Mouse (Mus musculus): ENCODE results near the gene Nav2. TPM values are rescaled to one million over a fixed set of nuclear protein-coding genes. Genes with fewer than 3 reads are reported as not detected.

Gene Nav2
- total RNA-seq (2014; fragmentation: Nextera tagmentation) (31.9 and 38.7 TPM in 2 replicates), total RNA-seq (2017) (18.2 and 26.1 TPM in 2 replicates)

GRCm38 (mm10) chr7:48908521-48909341, at the start of gene Nav2:
Nav2 (plus strand) TSS chr7:48908716.
- ATAC-seq (replicated peaks; ENCODE audit: poor library complexity, severe bottlenecking): peak; percentile 90

- peak; percentile 55 for ATAC-seq (replicated peaks; ENCODE audit: poor library complexity, severe bottlenecking)
Measured at GRCm38 (mm10) chr7:48859362-48859761, 49.2 kb upstream of the Nav2 start.

- no peak for ATAC-seq (replicated peaks; ENCODE audit: poor library complexity, severe bottlenecking)
Measured at GRCm38 (mm10) chr7:48860948-48861347, 47.6 kb upstream of the Nav2 start.

GRCm38 (mm10) chr7:48861796-48862195, 46.7 kb upstream of the Nav2 start:
- no peak for ATAC-seq (replicated peaks; ENCODE audit: poor library complexity, severe bottlenecking)

GRCm38 (mm10) chr7:48864199-48864598, 44.3 kb upstream of the Nav2 start:
- no peak for ATAC-seq (replicated peaks; ENCODE audit: poor library complexity, severe bottlenecking)

- peak; percentile 57 for ATAC-seq (replicated peaks; ENCODE audit: poor library complexity, severe bottlenecking)
Measured at GRCm38 (mm10) chr7:48864671-48865458, 43.7 kb upstream of the Nav2 start.

- no peak for ATAC-seq (replicated peaks; ENCODE audit: poor library complexity, severe bottlenecking)
Measured at GRCm38 (mm10) chr7:48867576-48867975, 40.9 kb upstream of the Nav2 start.

GRCm38 (mm10) chr7:48870144-48870543, 38.4 kb upstream of the Nav2 start:
- no peak for ATAC-seq (replicated peaks; ENCODE audit: poor library complexity, severe bottlenecking)

- no peak for ATAC-seq (replicated peaks; ENCODE audit: poor library complexity, severe bottlenecking)
Measured at GRCm38 (mm10) chr7:48870579-48871180, 37.8 kb upstream of the Nav2 start.

GRCm38 (mm10) chr7:48871292-48871691, 37.2 kb upstream of the Nav2 start:
- no peak for ATAC-seq (replicated peaks; ENCODE audit: poor library complexity, severe bottlenecking)

- ATAC-seq (replicated peaks; ENCODE audit: poor library complexity, severe bottlenecking): no peak
Measured at GRCm38 (mm10) chr7:48875096-48875495, 33.4 kb upstream of the Nav2 start.

- peak; percentile 25 for ATAC-seq (replicated peaks; ENCODE audit: poor library complexity, severe bottlenecking)
Measured at GRCm38 (mm10) chr7:48876526-48876925, 32.0 kb upstream of the Nav2 start.

GRCm38 (mm10) chr7:48877786-48878390, 30.6 kb upstream of the Nav2 start:
- no peak for ATAC-seq (replicated peaks; ENCODE audit: poor library complexity, severe bottlenecking)

- ATAC-seq (replicated peaks; ENCODE audit: poor library complexity, severe bottlenecking): no peak
Measured at GRCm38 (mm10) chr7:48879574-48879973, 28.9 kb upstream of the Nav2 start.

- peak; percentile 75 for ATAC-seq (replicated peaks; ENCODE audit: poor library complexity, severe bottlenecking)
Measured at GRCm38 (mm10) chr7:48880591-48881481, 27.7 kb upstream of the Nav2 start.

GRCm38 (mm10) chr7:48881486-48881885, 27.0 kb upstream of the Nav2 start, which contains the start of gene E2f8:
E2f8 (minus strand) TSS chr7:48881596.
- ATAC-seq (replicated peaks; ENCODE audit: poor library complexity, severe bottlenecking): peak; percentile 29

GRCm38 (mm10) chr7:48881971-48882609, 26.4 kb upstream of the Nav2 start:
- ATAC-seq (replicated peaks; ENCODE audit: poor library complexity, severe bottlenecking): peak; percentile 59

GRCm38 (mm10) chr7:48883525-48884265, 24.8 kb upstream of the Nav2 start:
- peak; percentile 14; the same call in 1 of the 2 replicates for ATAC-seq (replicated peaks; ENCODE audit: poor library complexity, severe bottlenecking)

Data from granulocyte monocyte progenitor cell, adult 5-6 weeks (primary cell).